Mouse (Mus musculus) olfactory bulb, adult 2 months (tissue): ENCODE results near the gene Tnfrsf21.

Source experiments
- CTCF ChIP-seq: fragments of 200-500 bp; IDR thresholded peaks from 2 replicates; pipeline ENCODE4 v1.5.1; 2012; ENCODE audit warnings: low read depth, mild to moderate bottlenecking, low read length, moderate library complexity; ENCODE audit not compliant: insufficient read depth
- POLR2A ChIP-seq: fragments of 200-500 bp; IDR thresholded peaks from 2 replicates; pipeline ENCODE4 v1.6.1; 2012; ENCODE audit warnings: mild to moderate bottlenecking, low read depth, low read length, moderate library complexity; ENCODE audit not compliant: insufficient read depth

DNA sequence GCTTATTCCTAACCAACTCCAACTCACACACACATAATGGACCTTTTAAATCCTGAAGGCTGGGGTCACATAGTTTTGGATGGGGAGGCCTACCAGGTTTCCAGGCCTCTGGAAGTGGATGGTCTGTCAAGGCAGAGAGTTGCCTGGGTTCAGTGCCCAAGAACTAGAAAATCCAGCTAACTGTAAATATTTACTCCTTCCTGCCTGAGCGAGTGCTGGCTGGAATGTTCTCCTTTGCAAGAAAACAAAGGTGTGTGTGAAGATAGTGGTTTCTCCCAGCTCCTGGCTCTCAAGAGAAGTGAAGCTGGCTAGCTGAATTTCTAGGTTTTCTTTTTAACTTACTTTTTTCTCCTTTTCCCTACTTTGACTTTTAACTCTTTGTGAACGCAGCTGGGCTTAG, 54.6 kb downstream of the Tnfrsf21 start:
- TF ChIP-seq CTCF = no peak
- TF ChIP-seq POLR2A = no peak
